Mouse (Mus musculus) lung, postnatal 25 days (tissue): Measurements from ENCODE around the gene Uhrf1bp1l.
A peak's percentile ranks its signal among the peaks of the same experiment; 100 is the strongest.
"Not testable (repeated sequence)": the region's sequence is repeated elsewhere in the genome, so short reads cannot be mapped to it uniquely, and the experiment has no call there.

Experiments
- DNase-seq: peaks from one replicate; pipeline ENCODE4 v3.0.0; 2022; ENCODE audit warnings: low spot score

Uhrf1bp1l gene

DNA sequence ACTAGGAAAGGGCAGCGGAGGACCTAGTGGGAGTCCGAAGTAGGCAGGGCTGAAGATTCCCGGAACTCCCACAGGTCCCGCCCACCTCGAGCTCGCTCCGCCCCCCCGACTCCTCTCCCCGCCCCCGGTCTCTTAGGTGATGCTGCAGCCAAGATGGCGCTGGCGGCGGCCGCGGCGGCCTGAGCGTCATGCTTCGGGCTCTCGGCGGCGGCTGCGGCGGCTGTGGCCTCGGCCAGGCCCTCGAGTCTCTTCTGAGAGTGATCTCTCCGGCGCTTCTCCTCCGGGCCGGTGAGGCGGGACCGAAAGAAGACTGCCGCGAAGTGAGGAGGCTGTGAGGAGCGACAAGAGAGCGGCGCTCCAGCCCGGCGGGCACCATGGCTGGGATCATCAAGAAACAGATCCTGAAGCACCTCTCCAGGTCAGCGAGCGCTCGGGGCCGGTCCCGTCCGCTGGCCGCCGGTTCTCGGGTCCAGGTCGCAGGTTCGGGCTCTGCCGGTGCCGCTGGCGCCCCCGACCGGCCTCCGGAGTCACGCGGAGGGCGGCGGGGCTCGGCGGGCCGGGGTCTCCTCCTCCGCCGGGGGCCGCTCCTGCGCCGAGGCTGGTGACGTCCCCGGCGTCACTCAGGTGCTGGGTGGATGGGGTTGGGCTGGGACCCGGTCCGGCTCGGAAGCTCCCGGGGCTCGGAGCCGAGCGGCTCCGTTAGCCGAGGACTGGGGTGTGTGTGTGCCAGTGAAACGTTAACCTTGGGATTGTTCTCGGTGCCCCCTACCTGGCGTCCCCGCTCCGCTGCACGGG is at the start of gene Uhrf1bp1l:
Gene Uhrf1bp1l, plus strand, starts transcription at position 121 of the 795 bp plus-strand sequence.
- DNase-seq = peak; percentile 90

DNA sequence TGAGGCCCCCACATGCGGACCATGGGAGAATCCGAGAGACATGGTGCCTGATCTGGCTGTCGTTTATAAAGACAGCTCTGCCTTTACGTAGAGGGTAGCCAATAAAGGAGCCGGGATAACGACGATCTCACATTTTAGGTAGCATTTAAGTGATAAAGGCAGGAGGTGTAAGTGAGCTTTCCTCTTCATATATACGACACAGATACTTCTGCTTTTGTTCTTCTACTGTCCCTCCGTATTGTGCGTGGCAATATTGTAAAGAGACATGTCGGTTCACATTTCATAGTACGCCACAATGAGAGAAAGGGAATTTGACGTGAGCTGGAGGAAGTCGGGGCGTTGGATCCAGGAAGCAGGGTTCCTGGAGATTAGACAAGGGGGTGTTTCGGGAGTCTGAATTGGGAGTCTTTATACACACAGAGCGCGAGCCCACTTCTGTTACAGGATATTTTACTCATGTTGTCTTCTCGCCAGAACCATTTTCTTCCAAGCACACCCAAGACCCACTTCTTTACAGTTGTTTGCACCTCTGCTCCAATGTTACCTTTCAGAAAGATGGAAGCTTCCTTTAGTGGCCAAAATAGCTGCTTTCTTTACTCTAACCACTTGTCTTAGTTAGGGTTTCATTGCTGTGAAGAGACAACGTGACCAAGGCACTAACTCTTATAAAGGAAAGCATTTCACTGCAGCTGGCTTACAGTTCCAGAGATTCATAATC is 49.4 kb upstream of the Uhrf1bp1l start:
- DNase-seq = no peak

DNA sequence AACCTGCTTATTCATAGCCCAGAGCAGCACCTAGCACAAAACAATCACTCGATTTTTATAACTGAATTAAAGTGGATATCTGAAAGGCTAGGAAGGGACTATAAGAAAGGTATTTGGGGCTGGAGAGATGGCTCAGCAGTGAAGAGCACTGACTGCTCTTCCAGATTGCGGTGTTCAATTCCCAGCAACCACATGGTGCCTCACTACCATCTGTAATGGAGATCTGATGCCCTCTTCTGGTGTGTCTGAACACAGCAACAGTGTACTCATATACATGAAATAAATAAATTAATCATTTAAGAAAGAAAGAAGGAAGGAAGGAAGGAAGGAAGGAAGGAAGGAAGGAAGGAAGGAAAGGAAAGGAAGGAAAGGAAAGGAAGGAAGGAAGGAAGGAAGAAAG is 48.5 kb upstream of the Uhrf1bp1l start:
- not testable (repeated sequence) for DNase-seq

DNA sequence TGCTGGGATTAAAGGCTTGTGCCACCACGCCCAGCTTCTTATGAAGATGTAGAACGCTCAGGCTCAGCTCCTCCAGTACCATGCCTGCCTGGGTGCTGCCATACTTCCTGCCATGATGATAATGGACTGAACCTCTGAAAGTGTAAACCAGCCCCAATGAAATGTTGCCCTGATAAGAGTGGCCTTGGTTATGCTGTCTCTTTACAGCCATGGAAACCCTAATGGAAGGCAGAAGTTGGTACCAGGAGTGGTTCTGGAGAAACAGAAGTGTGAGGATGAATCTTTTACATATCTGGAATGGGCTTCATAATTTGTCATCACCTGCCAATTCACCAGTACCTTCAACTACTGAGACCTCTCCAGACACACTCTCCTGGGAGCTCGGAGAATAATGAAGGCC is 46.8 kb upstream of the Uhrf1bp1l start:
- no peak for DNase-seq

DNA sequence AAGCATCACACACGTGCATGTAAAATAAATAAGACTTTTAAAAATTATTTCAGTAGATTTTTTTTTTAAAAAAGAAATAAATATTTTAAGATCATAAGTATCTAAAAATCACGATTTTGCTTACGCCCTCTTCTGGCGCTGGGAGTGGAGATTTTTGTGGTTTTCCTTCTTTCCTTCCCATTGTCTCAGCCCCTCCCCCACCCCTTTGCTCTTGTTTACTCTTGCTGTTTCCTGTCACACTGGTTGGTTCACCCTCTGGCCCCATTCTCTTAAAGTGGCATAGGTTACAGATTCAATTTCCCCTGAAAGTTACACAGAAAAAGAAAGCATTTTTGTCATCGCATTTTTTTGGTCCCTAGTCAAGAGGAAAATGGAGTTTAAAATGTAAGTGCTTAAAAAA is 41.7 kb upstream of the Uhrf1bp1l start:
- peak; percentile 9 for DNase-seq

DNA sequence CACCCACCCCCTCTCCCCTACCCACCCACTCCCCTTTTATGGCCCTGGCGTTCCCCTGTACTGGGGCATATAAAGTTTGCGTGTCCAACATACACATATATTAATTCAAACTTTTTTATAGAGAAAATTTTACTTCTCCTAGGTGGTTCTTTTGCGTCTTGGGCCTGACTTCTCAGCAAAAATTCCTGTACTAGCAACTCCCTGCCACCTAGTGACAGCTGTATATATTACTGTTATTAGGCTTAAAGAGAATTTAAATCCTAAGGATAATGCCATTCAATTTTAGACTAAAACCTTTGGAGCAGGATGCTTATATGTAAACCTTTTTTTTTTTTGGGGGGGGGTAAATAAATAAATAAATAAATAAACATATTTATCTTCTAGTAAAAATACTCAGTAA is 37.4 kb upstream of the Uhrf1bp1l start:
- DNase-seq = no peak

DNA sequence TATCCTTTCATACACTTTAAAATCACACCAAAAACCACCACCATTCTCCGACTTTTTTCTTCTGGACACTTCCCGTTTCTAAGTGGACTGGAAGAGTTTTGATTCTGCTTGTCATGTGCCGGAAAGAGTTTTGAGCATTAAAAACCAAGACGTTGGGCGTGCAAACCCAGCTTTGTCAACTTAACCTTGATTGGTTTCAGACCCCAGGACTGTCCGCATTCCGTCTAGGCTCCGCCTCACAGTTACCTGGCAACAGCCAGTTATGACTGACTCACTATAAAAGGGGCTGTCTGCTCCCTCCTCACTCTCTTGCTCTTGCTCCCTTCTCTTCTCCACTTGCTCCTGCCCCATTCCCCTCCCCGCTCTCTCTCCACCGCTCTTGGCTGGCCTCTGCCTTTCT is 36.1 kb upstream of the Uhrf1bp1l start:
- no peak for DNase-seq

DNA sequence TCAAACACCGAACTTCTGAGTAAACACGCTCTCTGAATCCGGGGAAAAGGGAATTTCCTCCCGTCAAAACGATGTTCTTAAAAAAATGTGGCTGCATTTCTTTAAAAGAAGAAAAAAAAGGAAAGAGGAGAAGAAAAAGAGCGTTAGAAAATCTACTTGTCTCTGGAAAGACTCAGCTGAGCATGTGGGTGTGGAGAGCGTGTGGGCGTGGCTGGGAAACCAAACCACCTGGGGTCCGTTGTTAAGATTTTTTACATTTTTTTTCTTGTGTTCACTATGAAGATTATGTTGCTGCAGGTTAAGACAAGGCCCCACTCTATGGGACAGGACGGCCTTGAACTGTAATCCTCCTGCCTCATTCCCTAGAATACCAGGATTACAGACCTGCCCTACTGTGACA is 29.9 kb upstream of the Uhrf1bp1l start:
- DNase-seq = no peak

DNA sequence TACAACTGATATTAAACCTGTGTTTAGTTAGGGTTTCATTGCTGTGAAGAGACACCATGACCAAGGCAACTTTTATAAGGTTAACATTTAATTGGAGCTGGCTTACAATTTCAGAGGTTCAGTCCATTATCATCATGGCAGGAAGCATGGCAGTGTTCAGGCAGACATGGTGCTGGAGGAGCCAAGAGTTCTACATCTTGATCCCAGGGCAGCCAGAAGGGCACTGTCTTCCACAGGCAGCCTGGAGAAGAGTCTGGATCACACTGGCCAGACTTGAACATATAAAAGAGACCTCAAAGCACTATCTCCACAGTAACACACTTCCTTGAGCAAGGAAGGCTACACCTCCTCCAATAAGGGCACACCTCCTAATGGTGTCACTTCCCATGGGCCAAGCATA is 24.5 kb upstream of the Uhrf1bp1l start:
- DNase-seq = no peak

DNA sequence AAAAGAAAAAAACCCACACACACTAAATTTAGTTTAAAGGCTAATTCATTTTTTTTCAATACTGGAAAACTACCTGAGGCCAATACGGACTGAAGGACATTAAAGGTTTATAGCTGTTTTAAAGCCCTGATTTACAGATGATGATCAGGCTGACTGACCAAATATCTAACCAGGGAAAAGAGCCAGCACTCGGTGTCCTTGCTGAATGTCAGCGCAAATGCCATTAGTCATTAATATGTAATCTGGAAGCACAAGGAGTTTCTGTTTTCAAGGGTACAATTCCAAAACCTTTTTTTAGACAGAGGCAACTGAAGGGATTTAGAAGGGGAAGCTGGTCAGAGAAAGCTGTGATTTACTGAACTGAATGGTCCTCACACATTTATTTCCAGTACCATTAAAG is 24.0 kb upstream of the Uhrf1bp1l start:
- no peak for DNase-seq

DNA sequence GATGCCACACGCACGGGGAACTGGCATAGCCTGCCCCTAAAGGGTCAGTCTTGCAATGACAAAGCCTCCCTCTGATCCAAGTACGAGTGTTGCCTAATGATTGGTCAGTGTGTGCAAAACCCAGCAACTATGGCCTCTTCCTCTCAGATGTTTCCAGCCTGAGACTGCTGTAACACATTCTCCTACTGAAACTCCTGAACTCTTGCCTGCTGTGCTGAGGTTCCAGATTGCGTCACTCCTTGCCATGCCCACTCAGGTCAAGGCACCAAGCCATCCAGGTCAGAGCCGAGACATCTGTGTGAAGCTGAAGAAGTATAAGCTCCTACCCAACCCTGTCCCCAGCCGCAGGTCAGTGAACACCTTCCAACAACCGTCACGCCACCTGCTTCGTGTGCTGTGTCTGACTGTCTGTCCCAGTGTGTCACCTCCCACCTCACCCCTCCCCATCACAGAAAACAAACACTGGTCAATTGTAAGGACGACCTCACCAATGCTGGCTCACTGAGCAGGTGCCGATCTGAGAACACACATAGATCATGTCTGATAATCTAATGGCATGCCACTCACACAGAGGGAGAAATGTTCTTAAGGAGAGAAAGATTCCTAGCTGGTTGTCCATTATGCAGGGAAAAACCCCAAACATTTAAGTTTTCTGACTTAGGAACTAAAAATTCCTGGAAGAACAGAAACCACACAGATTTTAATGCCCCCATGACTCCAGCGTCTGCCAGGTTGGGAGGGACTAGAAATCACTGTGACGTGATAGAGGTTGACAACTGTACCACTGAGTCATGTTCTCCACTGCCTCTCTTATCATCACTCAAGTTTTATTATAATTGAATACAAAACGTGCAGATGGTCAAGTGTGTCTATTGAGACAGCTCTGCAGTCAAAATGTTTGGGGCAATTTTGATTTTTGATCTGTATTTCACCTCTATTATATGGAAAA is 22.3 kb upstream of the Uhrf1bp1l start:
- DNase-seq = no peak

DNA sequence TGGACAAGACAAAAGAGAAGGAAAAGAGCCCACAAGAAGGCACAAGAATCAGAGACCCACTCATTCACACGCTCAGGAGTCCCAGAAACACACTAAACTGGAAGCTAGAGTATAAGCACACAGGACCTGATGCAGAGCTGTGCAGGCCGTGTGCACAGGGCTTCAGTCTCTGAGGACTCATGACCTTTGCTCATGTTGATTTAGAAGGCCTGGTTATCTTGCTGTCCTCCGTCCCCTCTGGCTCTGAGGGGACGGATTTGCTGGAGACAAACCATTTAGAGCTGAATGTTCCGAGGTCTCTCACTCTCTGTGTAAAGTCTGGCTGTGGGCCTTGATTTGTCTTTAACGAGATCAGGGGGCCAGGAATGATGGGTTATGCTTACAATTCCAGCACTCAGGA is 14.4 kb upstream of the Uhrf1bp1l start:
- DNase-seq = no peak

DNA sequence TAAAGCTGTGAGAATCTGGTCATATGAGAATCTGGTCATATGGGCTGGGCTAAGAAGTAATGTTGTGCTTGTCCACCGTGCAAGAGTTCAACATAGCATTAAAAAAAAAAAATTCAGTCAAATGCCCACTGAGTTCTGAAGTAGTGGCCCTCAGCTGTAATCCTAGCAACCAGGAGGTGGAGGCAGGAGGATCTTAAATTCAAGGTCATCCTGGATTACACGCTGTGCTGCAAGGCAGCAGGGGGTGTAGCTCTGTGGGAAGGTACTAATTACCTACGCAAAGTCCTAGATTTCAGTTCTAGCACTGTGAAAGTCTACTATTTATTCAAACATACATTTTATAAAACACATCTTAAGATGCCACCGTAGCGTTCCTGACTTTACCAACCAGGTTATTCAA is 13.4 kb upstream of the Uhrf1bp1l start:
- DNase-seq = no peak

DNA sequence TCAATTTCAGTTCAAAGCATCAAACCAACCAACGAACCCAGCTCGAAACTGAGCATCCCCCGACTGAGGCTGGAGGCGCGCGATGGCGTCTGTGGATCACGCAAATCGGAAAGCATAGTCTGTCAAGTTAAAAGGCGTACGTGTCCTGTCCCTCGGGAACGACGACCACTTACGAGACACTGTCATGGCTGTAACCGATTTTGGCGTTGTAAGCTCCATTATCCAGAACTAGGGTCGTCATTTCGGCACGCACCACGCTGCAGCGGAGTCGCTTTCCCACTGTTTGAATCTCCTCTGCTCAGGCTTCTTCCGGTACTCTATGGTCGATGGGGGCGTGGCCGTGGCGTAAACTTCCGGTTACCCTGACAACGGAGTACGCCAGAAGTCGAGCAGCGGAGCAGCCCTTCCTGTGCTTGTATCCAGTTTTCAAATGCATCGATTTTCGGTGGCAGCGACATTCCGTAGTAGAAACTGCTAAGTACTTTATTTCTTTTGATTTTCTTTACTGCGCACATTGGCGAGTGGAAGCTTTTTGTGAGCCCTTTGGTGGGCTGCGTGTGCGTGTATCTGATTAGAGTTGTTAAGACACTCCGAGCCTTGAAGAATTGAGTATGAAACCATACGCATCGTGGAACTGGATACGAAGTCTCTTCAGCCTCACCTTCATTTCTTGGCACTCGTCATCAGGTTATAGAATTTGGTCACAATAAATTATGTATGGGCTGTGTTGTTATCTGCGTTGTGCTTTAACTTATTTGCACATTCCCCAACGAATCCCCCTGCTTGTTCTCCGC is 12.6 kb upstream of the Uhrf1bp1l start, which contains the start of gene Actr6:
Gene Actr6, minus strand, starts transcription at position 295 of the 794 bp plus-strand sequence.
- peak; percentile 95 for DNase-seq

DNA sequence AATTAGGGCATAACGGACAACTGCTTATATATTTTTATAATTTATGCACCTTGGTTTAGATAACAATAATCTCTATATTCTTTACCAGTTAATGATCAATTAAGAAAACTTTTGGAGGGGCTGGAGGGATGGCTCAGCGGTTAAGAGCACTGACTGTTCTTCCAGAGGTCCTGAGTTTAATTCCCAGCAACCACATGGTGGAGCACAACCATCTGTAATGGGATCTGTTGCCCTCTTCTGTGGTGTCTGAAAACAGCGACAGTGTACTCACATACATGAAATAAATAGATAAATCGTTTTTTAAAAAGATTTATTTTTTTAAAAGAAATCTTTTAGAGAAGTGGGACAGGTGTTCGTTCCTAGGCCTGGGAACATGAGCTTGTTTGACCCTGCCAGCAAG is 7.7 kb upstream of the Uhrf1bp1l start:
- no peak for DNase-seq

DNA sequence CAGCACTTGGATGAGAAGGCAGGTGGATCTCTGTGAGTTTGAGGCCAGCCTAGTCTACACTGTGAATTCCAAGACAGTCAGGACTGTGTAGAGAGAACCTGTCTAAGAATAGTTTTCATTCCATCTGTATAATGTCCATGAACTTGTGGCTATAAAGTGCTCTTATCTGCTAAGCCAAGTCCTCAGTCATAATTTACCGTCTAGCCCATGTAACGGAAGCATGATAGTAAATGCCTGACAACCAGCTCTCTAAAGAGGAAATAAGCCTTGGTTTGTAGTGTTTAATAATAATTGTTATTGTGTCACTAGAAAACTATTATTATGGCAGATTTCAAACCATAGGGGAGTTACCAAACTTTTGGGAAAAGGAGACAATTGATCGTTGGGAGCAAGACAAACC is 6.9 kb upstream of the Uhrf1bp1l start:
- no peak for DNase-seq

DNA sequence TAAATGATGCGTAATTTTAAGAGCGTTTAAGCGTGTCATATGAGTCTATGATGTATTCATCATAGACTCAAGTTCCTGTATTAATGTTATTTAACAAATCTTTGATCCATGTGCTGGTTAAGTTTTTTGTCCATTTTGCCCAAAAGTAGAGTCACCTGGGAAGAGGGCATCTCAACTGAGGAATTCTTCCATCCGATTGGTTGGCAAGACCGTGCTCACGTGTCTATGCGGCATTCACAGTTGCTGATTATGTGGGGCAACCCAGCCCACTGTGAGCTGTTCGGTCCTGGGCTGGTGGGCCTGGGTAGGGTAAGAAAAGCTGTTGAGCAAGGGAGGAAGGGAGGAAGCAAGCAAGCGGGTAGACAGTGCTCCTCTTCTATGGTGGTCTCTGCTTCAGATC is 6.4 kb upstream of the Uhrf1bp1l start:
- no peak for DNase-seq

DNA sequence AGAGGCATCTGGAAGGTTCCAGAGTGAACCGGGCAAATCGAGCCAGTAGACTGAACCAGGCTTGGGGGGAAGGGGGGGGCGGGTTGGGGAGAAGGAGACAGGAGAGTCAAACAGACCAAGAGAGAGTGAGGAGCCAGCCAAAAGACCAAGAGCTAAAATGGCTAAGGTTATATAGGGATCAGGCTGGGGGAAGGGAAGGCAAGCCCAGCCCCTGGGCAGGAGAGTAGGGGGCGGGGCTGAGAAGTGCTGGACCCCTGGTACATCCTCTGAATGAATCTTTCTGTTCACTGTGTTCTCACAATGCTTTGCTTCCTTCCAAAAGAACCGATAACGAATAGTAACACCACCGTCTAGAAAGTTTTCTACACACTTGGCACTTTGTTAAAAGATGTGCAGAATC is 5.1 kb upstream of the Uhrf1bp1l start:
- no peak for DNase-seq

DNA sequence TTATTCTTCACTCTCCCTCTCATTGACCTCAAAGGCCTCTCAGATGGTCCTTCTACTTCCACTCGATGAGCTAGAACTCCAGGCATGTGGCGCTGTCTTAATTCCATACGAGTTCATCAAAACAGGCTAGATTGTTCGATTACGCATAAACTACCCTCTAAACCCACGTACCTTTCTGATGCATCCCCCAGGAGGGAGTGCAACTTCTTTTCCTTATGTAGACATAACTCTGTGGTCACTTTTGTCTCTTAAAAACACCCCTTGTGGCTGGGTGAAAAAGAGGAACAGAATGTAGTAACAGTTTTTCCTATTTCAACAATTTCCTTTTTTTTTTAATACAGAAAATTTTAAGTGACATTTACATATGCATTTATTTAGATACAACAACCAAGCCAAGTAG is 3.8 kb upstream of the Uhrf1bp1l start:
- DNase-seq = no peak

DNA sequence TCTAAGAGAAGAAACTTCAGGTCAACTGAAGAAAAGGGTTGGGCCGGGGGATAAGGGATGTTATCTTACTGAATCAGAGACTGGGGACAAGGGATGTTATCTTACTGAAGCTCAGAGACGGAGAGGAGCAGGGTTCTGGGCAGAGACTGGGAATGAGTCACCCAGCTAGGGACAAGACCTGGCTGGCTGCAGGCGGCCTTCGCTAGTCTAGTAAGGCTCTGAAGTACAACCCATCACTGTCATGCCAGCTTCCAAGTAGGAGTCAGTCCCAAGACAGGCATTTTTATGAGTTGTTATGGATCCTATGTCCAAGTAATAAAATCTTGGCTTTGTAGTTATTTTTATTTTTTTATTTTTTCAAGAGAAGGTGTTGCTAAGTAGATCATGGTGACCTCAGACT is 1.5 kb upstream of the Uhrf1bp1l start:
- no peak for DNase-seq

DNA sequence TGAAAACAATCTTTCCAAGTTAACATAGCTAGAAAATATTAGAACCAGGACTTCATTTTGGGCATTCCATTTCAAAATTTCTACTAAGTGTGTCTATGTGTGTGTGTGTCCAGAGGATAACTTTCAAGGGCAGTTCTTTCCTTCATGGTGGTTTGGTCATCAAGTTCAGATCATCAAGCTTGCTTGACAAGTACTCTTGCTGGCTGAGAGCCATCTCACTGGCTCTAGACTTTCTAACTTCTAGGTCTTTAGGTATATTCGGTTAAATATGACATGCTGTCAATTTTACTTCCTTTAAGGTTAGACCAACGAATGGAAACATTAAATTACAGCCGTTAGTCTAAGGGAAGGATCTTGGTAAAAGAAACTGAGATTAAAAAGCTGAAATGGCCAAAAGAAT is 450 bp upstream of the Uhrf1bp1l start:
- DNase-seq = no peak

DNA sequence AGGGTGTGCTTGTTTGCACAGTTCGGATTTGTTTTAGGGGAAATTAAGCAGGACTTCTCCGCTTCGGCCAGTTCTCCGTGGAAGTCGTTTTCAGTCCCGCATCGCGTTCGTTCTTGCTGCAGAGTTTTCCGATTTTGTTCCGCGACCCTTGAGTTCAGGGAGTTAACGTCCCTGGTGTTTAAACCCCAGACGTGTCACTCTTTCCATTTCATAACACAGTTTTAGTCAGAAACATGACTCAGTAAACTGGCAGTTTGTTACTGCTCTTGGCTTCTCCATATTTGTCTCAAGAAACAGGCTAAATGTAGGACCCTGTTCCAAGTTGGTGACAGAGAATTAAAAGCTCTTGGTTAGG is 852 bp downstream of the Uhrf1bp1l start:
- peak; percentile 43 for DNase-seq
